Mouse (Mus musculus): ENCODE results near the gene Naxd.

The Naxd gene

GRCm38 (mm10) chr8:11556691-11557423, 59.6 kb downstream of the Naxd start:
- no peak for DNase-seq (ENCODE audit: low read depth)

- DNase-seq (ENCODE audit: low read depth), result no peak
These were observed 60.1 kb downstream of the Naxd start for GRCm38 (mm10) chr8:11557424-11557767.

GRCm38 (mm10) chr8:11557768-11558629, 60.7 kb downstream of the Naxd start:
- DNase-seq (ENCODE audit: low read depth), result peak; percentile 93

- DNase-seq (ENCODE audit: low read depth), result no peak
These were observed 62.2 kb downstream of the Naxd start for GRCm38 (mm10) chr8:11559511-11559910.

GRCm38 (mm10) chr8:11560220-11560619, 62.9 kb downstream of the Naxd start:
- DNase-seq (ENCODE audit: low read depth), result no peak

- DNase-seq (ENCODE audit: low read depth), result no peak
These were observed 66.9 kb downstream of the Naxd start for GRCm38 (mm10) chr8:11564236-11564635.
